Mouse (Mus musculus): ENCODE results near the gene Dctpp1. TPM values are rescaled to one million over a fixed set of nuclear protein-coding genes. Genes with fewer than 3 reads are reported as not detected.
A peak's percentile ranks its signal among the peaks of the same experiment; 100 is the strongest.
"Not testable (repeated sequence)": the region's sequence is repeated elsewhere in the genome, so short reads cannot be mapped to it uniquely, and the experiment has no call there.

Gene Dctpp1
- total RNA-seq, 2 experiments from 2014 or later = 27.9 to 31.1 TPM

DNA sequence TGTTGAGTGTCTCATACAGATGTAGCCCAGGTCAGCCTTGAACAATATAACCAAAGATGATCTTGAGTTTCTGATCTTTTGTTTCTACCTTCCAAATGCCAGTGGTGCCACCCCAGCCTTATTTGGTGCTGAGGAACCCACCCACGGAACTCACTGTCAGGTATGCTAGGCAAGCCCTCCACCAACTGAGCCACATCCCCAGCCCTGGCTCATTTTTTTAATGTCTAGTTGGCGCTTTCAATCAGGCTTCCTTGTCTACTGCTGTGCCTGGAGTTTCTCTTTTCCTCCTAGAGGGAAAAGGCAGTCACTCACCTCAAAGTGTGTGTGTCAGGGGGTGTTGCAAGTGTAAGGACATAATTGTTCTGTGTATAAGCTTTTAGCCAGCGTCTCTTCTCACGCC, 10.6 kb upstream of the Dctpp1 start:
- DNase-seq (ENCODE audit: low spot score in 2 of 2) = no peak

DNA sequence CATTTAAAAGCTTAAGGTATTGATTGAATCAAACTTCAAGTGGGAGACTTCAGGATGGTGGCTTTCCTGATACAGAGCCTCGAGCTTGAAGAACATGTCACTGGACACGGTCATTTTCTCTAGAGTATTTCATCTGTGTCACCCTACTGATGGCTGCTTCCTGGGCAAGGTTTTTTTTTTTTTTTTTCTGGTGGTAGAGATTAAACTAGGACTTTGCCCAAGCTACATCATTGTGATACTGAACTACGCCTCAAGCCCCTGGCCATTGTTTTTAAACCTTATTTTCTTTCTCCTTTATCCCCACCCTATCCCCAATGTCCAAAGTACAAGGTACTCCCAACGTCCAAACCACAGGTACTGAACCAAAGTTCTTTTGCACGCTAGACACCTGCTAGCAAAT, 10.2 kb upstream of the Dctpp1 start:
- DNase-seq (ENCODE audit: low spot score in 2 of 2) = no peak

DNA sequence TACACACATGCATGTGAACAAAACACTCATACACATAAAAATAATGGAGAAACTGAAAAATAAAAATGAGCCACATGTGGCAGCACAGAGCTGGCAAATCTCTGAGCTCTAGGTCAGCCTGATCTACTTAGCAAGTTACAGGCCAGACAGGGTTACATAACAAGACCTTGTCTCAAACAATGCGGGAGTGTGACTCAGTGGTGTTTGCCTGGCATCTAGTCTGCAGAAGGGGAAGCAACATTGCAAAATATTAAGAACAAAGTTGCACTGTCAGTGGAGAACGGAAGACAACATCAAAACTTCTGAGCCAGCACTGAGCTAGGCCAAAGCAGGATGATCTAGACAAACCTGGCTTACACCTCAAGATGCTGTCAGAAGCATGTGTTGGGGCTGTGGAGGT, 9.7 kb upstream of the Dctpp1 start:
- DNase-seq (ENCODE audit: low spot score in 2 of 2) = no peak

DNA sequence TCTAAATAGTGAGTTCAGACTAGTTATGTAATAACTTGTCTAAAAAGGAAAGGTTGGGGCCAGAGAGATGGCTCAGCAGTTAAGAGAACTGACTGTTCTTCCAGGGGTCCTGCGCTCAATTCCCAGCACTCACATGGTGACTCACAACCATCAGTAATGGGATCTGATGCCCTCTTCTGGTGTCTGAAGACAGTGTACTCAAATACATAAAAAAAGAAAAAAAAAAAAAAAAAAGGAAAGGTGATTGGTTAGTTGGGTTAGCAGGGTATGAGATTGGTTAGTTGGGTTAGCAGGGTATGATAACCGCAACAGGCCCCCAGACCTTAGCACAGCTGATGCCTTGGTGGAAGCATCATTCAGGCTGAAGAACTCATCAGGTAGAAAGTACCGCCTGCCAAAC, 3.0 kb upstream of the Dctpp1 start:
- DNase-seq (ENCODE audit: low spot score in 2 of 2) = no peak

DNA sequence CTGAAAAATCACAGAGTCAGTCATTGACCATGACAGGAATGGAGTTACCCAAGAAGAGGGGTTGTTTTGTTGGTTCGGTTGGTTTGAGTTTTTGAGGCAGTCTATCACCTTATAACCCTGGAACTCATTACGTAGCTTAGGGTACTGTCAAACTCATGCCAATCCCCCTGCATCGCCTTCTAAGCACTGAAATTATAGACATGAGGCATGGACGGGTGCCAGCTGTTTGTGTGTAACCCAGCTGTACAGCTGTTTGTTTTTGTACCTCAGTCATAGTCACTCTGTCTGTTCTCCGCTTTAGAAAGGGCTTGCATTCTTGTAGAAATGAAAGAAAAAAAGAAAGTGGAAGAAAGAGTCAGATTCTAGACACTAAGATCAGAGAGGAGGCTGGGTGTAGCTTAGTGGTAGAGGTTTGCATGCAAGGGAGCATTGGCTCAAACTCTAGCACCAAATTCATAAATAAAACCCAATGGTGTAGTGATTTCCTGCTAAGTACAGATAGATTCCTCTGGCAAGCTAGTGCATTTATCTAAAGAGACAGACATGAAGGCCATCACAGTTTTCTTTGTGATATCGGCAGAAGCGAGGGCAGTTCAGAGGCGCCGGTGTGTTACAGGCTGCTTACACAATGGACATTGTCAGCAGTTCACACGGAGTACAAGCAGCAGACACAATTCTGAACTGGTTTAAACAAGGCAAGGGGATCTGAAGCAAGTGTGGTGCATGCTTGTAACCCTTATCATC, 1.9 kb upstream of the Dctpp1 start:
- DNase-seq (ENCODE audit: low spot score in 2 of 2) = no peak

GRCm38 (mm10) chr7:127259186-127259905, 1.2 kb downstream of the Dctpp1 start:
- no peak for DNase-seq (ENCODE audit: low spot score in 2 of 2)

GRCm38 (mm10) chr7:127256518-127256917, 4.0 kb downstream of the Dctpp1 start:
- no peak for DNase-seq (ENCODE audit: low spot score in 2 of 2)

GRCm38 (mm10) chr7:127255965-127256364, 4.5 kb downstream of the Dctpp1 start:
- no peak for DNase-seq (ENCODE audit: low spot score in 2 of 2)

GRCm38 (mm10) chr7:127255008-127255407, 5.5 kb downstream of the Dctpp1 start:
- no peak for DNase-seq (ENCODE audit: low spot score in 2 of 2)

DNA sequence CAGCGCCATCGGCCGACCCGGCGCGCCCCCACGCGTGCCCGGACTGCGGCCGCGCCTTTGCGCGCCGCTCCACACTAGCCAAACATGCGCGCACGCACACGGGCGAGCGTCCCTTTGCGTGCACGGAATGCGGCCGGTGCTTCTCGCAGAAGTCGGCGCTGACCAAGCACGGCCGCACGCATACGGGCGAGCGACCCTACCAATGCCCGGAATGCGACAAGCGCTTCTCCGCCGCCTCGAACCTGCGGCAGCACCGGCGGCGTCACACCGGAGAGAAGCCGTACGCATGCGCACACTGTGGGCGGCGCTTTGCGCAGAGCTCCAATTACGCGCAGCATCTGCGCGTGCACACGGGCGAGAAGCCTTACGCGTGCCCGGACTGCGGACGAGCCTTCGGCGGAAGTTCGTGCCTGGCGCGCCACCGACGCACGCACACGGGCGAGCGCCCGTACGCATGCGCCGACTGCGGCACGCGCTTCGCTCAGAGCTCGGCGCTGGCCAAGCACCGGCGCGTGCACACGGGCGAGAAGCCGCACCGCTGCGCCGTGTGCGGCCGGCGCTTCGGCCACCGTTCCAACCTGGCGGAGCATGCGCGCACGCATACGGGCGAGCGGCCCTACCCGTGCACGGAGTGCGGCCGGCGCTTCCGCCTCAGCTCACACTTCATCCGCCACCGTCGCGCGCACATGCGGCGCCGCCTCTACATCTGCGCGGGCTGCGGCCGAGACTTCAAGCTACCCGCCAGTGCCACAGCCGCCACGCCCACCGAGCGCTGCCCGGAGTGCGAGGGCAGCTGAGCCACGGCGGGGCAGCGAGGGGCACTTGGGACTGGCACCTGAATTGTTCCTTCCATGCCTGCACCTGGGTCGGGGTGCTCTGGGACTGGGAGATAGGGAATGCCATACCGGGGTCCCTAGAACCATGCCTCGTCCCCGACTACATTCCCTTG, 6.4 kb downstream of the Dctpp1 start:
- DNase-seq (ENCODE audit: low spot score in 2 of 2) = peak; percentile 94 to 96

DNA sequence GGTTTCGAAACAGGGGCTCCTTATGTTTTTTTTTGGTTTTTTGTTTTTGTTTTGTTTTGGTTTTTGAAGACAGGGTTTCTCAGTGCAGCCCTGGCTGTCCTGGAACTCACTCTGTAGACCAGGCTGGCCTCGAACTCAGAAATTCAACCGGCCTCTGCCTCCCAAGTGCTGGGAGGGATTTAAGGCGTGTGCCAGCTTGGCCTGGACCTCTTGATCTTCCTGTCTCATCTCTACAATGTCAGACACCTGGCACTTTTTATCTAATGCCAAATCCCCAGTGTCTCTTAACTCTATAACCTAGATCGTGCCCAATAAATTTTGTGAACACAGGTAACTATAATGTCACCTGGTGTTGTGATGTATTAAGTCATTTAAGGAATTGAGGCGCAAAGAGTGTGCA, 7.2 kb downstream of the Dctpp1 start:
- DNase-seq (ENCODE audit: low spot score in 2 of 2) = no peak

DNA sequence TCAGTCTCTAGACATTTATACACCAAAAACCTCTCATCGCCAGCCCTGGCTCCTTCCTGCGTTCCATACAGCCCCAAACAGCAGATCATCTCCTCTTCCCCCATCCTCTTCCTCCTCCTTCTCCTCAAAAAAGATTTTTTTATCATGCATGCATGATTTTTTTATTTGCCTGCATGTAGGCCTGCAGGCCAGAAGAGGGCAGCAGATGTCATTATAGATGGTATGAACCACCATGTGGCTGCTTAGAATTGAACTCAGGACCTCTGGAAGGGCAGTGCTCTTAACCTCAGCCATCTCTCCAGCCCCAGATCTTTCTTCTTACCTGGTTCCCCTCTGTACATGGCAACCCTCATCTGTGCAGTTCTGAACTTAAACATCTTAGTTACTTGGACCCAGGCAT, 8.1 kb downstream of the Dctpp1 start:
- no peak for DNase-seq (ENCODE audit: low spot score in 2 of 2)

GRCm38 (mm10) chr7:127250511-127250910, 10.0 kb downstream of the Dctpp1 start:
- not testable (repeated sequence) for DNase-seq (ENCODE audit: low spot score in 2 of 2)

DNA sequence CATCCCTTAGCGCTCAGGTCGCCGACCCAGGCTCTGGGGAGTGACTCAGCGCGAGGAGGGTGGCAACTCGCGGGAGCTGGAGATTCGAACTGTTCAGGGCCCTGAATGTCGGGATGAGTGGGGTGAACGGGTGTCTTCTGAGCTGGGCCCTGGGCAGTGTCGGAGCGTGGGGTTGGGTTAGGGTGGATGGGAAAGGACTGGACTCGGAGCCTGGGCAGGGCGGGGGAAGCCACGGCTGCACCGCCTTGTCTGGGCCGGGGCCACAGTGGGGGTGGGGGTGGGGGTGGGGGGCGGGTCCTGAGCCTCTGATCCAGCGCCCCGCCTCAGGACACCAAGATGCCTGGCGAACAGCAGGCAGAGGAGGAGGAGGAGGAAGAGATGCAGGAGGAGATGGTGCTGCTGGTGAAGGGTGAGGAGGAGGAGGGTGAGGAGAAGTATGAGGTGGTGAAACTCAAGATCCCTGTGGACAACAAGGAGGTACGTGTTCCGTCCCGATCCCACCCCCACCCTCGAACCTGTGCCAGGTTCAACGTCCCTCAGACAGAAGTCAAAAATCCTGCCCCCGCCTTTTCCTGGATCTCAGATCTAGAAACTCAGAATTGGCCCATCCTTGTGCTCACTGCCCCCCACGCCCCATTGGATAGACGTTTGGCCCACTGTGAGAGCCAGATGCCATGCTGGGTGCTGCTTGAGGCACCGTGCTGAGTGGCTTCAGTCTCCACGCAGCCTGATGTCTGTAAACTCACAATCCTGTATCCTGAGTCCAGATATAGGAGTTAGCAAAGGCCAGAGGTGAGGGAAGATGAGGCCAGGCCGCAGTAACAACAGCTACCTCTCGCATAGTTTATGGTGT, 15.6 kb downstream of the Dctpp1 start:
- no peak for DNase-seq (ENCODE audit: low spot score in 2 of 2)

DNA sequence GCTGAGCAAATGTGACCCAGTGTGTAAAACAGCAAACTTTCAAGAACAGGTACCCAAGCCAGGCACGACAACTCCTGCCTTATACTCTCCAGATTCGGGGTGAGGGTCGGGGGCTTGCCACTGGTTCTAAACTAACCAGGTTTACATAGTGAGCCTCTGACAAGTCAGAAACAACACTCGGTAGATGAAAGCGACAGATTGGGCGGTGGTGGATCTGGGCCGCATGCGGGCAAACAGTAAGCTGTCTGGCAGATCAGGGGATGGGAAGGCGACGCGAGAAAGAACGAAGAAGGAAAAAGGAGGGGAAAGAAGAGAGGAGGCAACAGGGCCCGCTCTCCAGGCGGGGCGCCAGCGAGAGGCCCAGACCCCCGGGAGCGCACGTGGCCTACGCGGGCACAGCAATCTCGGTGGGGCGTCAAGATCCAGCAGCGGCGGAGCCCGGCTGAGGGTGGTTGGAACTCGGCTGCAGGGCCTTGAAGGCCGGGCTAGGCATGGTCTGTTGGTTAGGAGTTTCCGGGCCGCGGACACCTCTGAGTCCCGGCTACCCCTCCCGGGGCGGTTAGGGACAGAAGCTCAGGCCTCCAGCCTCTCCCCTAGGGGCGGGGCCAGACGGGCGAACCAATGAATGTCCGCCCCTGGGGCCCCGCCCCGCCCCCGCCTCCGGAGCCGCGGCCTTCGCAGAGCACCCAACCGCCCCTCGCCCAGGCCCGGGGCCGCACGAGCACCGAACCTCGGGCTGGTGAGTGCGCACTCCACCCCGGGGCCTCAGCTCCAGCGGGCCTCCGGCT, 16.4 kb downstream of the Dctpp1 start, which contains the start of gene Zfp771:
Gene Zfp771, plus strand, starts transcription at position 405 of the 788 bp plus-strand sequence.
- DNase-seq (ENCODE audit: low spot score in 2 of 2) = peak; percentile 91 to 94

DNA sequence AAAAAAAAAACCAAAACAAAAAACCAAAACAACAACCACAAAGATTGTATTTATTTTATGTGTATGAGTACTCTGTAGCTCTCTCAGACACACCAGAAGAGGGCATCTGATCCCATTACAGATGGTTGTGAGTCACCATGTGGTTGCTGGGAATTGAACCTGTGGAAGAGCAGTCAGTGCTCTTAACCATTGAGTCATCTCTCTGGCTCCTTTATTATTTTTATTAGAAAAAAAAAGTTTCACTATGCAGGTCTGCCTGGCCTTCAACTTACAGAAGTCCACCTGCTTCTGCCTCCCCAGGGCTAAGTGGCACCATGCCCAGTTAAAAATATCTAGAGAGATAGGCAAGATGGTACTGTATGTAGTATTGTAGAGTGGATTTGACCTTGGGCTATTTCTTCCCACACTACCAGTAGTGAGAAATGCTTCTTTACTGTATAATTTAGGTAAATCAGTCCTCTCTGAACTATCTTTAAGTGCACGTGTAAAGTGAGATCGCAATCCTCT, 17.1 kb downstream of the Dctpp1 start:
- no peak for DNase-seq (ENCODE audit: low spot score in 2 of 2)

- no peak for DNase-seq (ENCODE audit: low spot score in 2 of 2)
These were observed 25.7 kb downstream of the Dctpp1 start for GRCm38 (mm10) chr7:127234777-127235176.

DNA sequence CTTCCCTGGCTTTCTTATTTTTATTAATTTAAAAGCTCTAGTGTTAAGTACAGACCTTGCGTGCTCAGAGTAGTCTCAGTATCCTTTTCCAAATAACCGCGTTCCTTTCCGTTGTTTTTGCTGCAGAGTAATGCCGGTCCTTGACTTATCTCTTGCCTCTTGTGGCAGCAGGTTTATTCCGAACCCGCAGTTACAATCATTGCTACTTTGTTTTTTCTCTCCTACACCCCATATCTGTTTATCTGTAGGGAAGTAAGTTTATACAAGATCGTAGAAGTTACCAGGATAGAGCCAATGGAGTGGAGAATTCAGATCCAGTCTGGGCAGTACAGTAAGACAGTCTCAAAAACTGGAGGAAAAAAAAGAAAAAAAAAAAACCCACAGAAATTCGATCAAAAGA, 26.7 kb downstream of the Dctpp1 start:
- no peak for DNase-seq (ENCODE audit: low spot score in 2 of 2)

DNA sequence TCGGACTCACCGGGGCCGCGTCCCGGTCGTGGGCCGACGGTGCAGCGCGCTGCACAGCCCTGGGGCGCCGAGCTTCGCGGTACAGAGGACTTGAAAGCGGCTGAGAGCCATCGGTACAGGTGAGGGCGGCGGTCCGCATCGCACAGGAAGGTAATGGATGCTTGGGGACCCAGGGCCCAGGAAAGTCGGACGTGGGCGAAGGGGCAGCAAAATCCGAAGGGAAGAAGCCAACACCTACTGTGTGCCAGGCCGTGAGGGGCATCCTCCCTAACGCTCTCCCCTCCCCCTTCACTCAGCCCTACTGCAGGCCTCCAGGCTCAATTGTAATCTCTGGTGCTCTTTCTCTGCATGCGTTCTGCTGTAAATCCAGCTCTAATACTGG, 27.1 kb downstream of the Dctpp1 start:
- DNase-seq (ENCODE audit: low spot score in 2 of 2) = no peak

Measured in layer of hippocampus, postnatal 14 days (tissue).